Mouse (Mus musculus) testis, postnatal 10 days (tissue): Measurements from ENCODE around the gene Fhad1.
"Not testable (repeated sequence)": the region's sequence is repeated elsewhere in the genome, so short reads cannot be mapped to it uniquely, and the experiment has no call there.

Experiments
- DNase-seq: peaks from one replicate; pipeline ENCODE4 v3.0.0; 2021; ENCODE audit warnings: low spot score

Gene Fhad1

DNA sequence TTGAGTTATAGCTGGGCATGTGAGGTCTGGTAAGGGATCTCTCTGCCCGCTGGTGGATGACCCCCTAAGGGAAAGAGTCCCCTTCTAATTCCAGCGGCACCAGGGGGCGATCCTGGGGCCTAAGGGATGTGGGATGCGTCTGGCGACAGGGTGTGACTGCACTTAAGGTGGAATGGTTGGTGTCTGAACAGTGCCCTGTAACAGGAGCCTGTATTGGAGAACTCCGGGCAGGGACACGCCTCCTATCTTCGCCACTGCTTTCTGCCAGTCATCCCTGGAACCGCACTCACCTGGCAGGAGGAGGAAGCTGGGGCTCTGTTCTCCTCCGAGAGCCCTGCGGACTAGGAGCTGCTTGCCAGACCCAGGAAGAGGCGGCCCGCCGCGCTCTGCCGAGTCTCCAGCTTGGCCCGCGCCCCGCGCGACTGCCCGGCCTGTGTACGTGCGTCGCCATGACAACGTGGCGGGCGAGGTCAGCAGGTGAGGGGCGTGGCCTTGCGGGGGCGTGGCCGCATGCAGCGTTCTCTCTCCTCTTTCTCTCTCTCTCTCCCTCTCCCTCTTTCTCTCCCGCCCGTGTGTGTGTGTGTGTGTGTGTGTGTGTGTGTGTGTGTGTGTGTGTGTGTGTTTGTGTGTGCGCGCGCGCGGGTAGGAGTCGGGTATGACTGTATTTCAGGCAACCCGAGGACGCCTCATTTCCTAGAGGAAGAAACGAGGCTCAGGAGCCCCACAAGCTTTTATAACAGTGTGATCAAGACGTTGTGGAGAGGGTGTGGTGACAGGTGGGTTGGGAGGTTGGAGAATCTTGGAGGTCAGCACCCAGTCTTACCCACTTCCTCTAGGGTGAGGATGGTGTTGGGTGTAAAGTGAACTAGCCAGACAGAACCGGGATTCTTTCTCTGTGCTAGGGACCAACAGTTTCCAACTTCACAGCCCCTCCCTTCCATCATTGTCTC lies at the start of gene Fhad1:
Gene Fhad1, minus strand, starts transcription at position 424 of the 950 bp plus-strand sequence.
- DNase-seq, result peak; percentile 89

DNA sequence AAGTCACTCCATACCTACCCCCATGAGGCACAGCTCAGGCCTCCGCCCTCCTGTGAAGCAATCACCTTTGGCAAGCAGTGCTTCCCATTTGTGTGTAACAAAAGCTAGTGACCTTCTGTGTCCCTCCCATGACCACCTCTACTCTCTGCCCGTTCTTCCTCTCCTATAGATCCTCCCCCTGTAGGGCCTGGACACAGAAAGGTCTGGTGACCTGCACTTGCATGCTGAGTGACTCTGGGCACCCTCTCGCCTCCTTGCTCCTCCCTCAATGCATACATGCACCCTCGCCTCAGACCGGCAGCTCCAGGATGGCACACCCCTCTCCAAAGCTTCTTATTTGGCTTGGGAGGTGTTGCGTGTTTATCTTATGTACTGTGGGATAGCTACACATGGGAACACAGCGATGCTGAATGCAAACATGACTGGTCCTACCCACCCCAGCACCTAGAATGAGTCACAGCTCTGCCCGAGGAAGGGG lies 48.2 kb upstream of the Fhad1 start:
- no peak for DNase-seq

DNA sequence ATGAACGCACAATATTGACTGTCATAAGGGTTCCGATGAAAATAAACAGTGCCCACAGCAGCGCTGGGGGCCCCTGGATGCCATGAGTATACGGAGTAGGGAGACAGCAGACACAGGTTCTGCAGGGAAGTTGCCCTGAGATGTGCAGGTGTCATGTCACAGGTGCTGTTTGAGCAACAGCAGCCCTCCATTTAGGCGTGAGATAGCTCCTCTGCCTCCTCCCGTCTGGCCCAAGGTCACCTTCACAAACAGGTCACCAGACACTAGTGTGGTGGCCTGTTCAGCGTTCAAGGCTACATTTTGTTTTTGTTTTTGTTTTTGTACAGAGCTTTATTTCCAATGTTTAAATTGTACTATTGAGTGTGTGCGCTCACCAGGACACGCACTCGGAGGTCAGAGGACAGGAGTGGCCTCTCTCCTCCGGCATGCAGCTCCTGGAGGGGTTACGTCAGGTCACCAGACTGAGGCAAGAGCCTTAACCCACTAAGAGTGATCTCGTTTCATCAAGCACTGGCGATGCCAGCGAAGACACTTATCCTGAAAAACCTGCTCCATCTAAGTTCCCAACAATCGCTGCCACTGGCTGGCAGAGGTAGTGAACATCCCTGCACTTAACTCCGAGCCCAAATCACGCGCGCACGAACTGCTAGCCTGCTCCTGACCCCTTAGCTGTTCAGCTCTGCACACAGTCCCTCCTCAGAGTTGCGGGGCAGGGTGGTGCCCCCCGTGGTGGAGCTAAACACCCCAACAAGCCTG lies 46.8 kb upstream of the Fhad1 start:
- no peak for DNase-seq

DNA sequence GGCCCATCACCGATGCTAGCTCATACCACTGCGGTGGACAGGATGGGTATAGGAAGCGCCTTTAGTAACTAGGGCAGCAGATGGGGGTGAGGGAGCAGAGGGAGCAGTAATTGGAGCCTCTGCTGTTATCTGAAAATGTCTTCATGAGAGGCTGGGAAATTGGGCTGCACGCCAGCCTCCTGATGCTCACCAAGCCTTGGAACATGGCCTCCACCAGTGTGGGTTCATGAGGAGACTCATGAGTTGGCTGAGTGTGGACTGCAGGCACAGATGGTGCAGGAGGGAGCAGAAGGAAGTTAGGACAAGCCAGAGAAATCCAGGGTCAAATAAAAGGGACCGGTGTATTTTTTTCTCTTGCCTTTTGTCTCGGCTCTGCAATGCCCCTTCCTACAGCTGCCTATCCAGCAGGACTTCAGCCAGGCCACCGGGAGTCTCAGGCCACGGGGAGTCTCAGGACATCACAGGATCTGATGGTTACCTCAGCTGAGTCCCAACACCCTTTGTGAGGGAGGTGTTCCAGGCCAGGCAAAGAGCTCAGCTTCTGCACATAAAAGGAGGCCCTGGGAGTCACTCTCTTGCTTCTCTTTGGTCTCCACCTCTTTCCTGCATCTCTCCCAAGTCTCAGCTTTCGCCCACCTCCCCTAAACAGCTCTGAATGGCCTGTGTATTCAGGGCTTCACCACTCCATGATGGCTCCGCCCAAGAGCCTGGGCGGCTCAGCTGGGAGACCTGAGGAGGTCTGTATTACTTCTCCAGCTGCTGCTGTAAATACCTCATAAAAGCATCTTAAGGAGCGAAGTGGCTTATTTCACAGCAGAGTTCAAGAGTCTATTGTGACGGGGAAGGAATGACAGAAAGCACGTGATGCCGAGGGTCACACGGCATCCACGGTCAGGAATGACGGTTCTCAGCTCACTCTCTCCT lies 45.8 kb upstream of the Fhad1 start:
- DNase-seq, result no peak

DNA sequence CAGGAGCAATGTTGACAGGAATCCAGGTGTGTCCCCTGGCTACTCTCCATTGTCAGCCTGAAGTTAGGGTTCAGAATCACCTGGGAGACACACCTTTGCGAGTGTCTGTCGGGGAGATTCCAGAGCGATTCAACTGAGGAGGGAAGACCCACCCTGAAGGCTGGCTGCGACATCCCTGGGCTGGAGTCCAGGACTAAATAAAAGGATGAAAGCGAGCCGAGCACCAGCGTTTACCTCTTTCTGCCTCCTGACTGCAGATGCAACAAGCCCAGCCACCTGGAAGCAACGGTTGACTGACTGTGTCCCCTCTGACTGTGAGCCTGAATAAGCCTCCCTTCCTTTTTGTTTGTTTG lies 44.9 kb upstream of the Fhad1 start:
- no peak for DNase-seq

DNA sequence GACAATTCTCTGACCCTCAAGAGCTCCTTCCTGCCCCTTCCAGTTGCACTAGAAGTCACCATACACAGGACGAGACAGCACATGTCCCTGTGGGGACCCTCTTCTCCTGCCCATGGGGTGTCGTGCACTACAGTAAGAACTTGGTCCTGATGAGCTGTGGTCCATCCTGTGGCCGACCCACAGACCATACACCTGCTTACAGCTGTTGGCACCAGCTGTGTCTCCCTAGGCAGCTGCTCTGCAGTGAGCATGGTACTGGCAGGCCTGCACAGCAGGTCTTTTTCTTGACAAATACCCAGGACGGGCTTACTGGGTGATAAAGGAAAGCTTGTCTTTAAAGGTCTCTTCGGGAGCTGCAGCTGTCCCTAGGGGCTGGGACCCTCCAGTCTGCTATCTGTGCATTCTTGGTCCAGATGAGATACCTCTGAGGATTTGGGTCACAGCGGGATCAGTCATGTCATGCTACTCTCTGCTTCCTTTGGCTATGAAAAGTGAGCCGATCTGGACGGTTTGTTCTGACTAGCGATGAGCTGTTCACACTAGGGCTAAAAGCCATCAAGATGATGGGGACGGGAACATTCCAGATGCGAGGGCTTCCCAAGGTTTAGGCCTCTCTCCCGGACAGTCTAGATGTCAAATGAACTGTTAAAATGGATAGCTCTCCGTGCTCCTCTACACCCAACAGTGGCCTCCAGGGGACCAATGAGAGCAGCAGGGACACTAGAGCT lies 44.4 kb upstream of the Fhad1 start:
- no peak for DNase-seq

DNA sequence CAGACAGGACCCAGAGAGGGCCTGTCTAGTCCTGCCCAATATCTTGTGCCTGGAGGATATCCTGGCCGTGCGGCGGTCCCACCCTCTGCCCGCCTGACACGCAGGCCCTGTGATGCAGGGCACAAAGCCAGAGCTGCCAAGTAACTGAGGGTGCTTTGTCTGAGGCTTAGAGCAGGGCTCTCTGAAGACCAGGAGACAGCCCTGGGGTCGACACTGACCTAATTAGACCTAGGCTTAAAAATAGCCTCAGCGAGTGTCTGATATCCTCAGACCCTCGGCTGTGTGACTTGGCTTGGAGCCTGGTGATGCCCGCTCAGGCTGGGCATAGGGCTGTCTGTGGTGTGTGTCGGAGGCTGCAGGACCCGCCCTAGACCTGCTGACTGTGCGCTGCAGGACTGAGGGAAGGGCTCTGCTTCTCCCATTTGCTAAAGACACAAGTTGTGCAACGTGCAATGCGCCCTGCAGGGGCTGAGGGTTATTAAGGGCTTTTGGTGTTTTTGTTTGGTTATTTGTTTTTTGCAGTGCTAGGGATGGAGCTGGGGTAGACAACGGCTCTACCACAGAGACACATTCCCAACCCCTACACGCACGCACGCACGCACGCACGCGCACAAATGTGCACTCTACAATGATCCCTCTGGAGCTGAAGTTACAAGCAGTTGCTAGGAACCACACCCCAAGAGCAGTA lies 42.8 kb upstream of the Fhad1 start:
- no peak for DNase-seq

DNA sequence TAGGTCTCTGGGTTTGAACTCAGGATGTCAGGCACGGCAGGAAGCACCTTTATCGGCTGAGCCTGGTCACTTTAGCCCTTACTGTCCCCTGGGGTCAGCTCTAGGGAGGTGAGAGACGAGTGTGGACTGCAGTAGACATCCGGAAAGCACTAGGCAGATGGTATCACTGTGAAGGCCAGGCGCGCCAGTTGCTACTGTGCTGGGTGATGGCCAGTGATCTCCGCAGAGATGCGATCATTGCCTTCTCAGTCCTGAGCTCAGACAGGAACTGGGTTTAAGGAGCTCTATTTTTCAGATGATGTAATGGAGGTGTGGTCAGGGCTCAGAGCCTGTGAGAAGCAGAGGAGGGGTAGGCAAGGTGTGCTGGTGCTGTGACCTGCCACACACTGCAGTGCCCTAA lies 40.7 kb upstream of the Fhad1 start:
- DNase-seq, result no peak

DNA sequence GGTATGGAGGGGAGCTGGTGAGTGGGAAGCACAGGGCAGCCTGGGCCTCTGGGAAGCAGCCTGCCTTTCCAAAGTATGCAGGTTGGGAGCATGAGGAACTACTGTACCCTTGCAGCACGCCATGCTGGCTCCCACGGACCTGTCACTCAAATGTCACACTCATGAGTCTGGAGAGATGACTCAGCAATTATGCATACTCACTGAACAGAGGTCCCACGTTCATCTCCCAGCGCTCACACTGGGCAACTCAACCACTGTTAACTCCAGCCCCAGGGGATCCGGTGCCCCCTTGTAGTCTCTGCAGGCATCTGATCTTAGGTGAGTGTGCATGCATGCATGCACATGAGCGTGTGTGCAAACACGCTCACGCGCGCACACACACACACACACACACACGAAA lies 39.7 kb upstream of the Fhad1 start:
- no peak for DNase-seq

DNA sequence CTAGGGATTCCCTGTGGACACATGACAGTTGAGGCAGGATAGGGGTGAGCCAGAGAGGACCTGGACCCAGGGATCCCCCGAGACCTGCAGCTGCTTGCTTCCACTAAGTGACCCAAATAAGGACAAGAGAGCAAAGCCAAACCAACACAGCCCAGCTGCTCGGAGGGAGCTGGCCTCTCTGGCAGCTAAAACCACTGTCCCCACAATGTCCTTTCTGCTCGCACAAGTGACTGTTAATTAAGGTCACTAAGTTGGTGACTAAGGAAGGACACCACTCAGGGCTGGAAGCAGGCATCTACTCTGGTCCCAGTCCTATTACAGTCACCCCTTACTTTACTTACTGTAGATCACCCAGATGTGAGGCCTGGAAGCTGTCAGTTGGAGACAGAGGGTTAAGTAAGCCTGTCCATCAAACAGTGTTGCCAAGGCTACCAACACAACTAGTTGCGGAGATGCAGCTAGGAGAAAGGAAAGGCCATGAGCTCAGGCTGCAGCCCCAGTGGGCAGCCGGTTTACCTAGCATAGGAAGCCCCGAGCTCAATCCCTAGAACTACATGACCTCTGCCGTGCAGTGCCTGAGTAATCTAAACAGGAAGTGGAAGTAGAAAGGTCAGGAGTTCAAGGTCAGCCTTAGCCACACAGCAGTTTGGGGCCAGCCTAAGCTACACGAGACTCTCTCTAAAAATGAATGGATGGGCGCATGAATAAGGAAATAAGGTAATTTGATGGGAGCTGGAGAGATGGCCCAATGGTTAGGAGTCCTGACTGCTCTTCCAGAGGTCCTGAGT lies 39.0 kb upstream of the Fhad1 start:
- DNase-seq, result no peak

DNA sequence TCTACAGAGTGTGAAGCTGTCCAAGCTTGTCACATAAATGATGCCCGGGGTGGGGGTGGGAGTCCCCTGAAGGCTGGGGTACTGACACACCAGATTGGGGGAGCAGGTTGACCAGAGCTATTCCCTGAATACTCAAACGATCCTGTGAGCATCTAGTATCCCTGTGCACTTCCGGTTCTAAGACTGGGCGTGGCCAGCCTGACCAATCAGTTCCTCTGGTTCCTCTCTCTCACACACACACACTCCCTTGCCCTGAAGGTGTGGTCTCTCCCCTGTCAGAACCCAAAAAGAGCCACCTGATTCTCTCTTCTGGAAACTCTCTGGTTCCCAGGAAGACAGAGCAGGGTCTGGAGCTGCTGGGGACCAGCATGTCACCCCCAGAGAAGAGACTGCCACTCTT lies 38.4 kb upstream of the Fhad1 start:
- DNase-seq, result no peak

DNA sequence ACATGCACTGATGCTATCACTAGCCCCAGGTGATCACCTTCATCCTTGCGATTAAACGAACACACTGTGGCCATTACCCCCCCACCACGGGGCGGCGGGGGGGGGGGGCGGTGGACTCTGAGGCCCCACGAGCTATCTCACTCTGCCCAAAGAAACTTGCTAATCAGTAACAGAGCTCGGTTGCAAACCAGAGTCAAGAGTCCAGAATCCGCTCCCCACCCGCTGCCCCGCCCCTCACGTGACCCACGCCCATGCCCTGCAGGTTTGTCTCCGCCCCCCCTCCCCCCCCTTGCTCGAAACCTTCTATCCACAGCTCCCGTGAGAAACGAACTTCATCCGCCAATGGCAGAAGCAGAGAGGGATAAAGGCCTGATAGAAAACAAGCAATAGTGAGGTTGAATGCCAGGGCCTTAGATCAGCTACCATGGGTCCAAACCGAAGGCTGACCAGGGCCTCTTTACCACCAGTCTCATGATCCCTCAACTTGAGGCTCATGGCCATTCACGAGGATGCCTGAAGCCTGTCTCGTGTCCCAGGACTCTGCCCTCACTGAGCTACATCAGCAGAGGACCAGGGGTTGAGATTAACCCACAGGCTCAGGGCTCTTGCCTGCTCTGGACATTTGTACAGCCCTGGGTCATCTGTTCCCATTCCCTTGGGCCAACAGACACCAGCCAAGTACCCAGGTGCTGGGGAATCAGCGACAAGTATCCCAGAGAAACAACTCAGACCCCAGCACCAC lies 37.7 kb upstream of the Fhad1 start:
- DNase-seq, result no peak

DNA sequence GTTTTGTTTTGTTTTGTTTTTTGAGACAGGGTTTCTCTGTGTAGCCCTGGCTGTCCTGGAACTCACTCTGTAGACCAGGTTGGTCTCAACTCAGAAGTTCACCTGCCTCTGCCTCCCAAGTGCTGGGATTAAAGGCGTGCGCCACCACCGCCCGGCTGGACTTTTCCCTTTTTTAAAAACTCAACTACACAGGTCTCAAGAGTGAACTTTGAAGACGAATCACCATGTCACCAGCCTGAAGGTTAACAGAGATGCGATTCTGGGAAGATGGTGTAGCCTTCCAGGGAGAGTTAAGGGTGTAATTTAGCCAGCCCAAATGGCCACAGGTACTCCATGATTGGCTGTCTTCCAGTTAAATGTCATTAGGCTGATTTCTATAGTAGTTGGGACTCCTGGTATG lies 37.0 kb upstream of the Fhad1 start:
- DNase-seq, result not testable (repeated sequence)

DNA sequence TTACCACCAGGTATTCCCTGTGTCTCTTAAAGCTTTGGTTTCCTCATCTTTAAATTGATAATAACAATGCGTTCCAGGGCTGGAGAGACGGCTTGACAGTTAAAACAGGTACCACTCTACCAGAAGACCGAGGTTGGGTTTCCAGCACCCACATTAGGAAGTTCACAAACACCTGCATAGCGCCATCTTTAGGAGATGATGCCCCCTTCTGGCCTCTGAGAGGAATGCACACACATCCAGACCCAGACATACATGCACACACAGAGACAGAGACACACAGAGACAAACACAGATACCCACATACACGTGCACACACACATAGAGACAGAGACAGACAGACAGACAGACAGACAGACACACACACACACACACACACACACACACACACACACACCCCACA lies 35.1 kb upstream of the Fhad1 start:
- DNase-seq, result no peak

DNA sequence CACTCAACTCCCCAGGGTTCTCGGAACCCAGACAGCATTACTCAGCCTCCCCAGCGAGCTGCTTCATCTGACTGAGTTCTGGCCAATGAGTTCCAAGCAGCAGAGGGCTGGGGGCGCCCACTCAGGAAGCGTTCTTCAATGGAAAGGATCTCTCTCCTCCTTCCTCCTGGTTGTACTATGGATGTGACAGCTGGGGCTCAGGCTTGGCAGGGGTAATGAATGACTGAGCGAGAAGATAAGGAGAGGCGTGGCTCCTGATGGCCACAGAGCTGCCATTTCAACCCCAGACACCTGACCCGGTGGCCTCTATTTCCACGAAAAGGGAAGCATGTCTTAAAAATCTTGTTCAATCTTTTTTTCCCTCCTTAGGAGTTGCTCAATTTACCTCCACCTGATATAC lies 33.5 kb upstream of the Fhad1 start:
- no peak for DNase-seq

DNA sequence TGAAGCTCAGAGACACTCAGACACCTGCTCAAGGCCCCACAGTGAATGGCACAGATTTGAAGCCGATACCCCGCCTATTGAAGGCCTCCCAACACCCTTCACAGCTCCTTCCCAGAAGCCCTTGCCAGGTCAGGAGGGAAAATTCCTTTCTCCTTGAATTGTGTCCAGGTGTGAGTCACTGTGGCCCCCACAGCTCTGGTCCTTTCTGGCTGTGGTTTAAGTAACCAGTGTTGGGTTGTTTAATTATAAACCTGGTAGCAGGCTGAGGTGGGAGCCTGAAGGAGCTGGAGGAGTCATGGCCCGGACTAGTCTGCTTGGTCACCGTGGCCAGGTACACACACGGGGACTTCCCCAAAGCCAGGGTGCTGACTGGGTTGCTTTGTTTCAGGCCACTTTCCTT lies 32.1 kb upstream of the Fhad1 start:
- no peak for DNase-seq

DNA sequence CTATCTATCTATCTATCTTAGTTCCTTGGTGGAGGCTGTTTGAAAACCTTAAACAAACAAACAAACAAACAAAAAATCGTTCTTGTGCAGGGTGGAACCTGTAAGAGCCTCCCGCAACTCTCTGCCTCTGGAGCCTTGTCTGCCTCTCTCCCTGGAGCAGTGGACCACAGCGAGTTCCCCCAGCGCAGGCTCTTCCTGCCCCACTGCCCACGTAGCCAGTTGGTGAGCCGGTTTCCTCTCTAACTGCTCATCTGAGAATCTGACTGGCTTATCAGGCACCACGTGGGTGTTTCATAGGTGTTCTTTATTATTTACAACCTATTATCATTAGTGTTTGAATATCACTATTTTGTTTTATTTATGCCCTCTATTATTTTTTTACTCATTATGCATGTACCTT lies 31.6 kb upstream of the Fhad1 start:
- DNase-seq, result no peak

DNA sequence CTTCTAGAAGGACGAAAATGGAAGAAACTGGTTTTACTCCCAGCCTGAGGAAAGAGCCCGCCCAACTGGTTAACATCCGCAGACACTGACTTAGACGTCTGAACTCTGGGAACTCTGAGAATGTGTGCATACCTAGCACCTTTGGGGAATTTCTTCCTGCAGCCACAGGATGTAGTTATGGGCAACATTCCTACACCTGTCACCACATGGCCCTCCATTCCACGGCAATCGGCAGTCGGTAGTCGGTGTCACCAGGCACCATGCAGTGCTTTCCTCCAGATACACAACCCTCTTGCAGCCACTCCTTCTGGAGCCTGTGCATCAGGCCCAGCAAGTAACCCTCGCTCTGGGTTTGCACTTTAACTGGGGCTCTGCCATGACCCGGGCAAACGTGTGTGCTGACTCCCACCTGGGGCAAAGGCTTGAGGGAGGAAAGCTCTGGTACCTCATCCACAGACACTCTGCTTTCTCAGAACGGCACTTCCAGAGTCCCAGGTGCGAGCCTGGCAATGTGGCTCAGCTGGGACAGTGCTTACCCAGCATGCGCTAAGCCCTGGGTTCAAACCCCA lies 30.8 kb upstream of the Fhad1 start:
- no peak for DNase-seq

DNA sequence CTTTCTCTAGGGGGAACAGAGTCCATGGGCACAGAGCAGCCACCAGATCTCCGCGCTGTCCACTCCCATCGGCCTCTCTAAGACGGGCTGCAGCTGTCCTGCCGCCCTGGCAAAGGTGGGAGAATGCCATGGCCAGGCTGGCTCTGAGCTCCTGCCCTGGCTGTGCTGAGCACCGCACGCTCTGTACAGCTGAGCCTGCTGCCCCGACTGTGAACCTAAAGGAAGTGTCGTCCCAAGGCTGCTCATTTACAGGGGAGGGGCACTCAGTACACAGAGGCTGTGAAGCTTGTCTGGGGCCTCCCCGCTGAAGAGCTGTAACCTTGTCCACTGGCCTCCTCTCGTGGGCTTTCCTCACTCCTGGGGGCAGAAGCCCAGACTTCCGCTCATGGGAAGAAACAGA lies 29.6 kb upstream of the Fhad1 start:
- no peak for DNase-seq
